Mouse (Mus musculus): Measurements from ENCODE around the gene Ppp1r14d. TPM values are rescaled to one million over a fixed set of nuclear protein-coding genes. Genes with fewer than 3 reads are reported as not detected.

The Ppp1r14d gene
- total RNA-seq, 4 experiments from 2014 or later: not detected

DNA sequence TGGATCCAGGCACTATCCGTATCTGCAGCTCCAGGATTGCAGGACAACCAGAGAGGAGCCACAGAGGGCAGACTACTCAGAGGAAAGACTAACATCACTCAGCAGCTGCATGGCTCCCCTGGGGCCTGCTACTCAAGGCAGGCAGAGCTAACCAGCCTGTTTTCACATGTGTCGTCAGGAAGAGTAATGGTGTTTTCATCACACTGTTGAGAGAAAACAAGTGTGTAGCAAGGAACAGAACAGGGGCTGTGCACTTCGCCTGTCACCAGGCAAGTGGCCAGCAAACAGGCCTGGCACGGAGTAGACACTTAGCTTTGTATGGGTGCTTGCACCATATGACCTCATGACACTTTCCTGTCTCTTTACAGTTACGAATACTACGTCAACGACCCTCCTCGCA lies 58.1 kb downstream of the Ppp1r14d start:
- no peak for DNase-seq

DNA sequence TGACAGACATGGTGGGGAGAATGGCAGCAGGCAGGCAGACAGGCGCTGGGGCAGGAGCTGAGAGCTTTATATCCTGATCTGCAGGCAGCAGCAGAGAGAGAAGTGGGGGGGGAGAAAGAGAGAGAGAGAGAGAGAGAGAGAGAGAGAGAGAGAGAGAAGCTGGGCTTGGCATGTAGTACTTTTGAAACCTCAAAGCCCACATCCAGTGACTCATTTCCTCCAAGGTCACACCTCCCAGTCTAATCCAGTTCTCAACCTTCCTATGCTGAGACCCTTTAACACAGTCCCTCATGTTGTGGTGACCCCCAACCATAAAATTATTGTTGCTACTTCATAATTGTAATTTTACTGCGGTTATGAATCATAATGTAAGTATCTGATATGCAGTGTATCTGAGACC lies 59.4 kb downstream of the Ppp1r14d start:
- DNase-seq: no peak

Other genes with a start within 250 kb of the Ppp1r14d start
- gene Ccdc32, start 200.5 kb downstream of the Ppp1r14d start, total RNA-seq (2022): 10 to 100 TPM; 22.5 to 26.5 (median 23.2) TPM
- gene Rpusd2, start 195.1 kb downstream of the Ppp1r14d start, total RNA-seq (2022): 1 to 10 TPM; 5.1 to 8.2 (median 7.2) TPM
- gene Knl1, start 182.8 kb downstream of the Ppp1r14d start, total RNA-seq (2022): 1 to 10 TPM in 2 of 4 experiments, under 1 TPM in 2; 0.46 to 1.0 (median 0.96) TPM
- 1 to 10 TPM; 1.1 to 2.2 (median 1.7) TPM for gene Rad51, start 117.1 kb downstream of the Ppp1r14d start, total RNA-seq (2022)
- 10 to 100 TPM; 47.8 to 60.9 (median 54.4) TPM for gene Rmdn3, start 72.9 kb downstream of the Ppp1r14d start, total RNA-seq (2022)
- gene Gchfr, start 62.1 kb downstream of the Ppp1r14d start, total RNA-seq (2022): 10 to 100 TPM in 2 of 4 experiments, 1 to 10 TPM in 2; 9.3 to 13.7 (median 10.9) TPM
- under 1 TPM; 0.09 to 0.28 (median 0.24) TPM for gene Gm14137, start 55.4 kb downstream of the Ppp1r14d start, total RNA-seq (2022)
- gene Zfyve19, start 21.3 kb downstream of the Ppp1r14d start, total RNA-seq (2022): 10 to 100 TPM; 26.6 to 52.4 (median 38.3) TPM
- 10 to 100 TPM; 16.5 to 24.6 (median 20.8) TPM for gene Dnajc17, start 21.1 kb downstream of the Ppp1r14d start, total RNA-seq (2022)
- gene Spint1, start 7.5 kb upstream of the Ppp1r14d start, total RNA-seq (2022): 1 to 10 TPM; 1.8 to 3.9 (median 2.6) TPM
- gene Rhov, start 41.4 kb upstream of the Ppp1r14d start, total RNA-seq (2022): 1 to 10 TPM in 3 of 4 experiments, under 1 TPM in 1; 0.61 to 2.9 (median 2.1) TPM
- gene Vps18, start 58.8 kb upstream of the Ppp1r14d start, total RNA-seq (2022): 10 to 100 TPM; 27.2 to 29.5 (median 27.7) TPM
- gene Dll4, start 95.9 kb upstream of the Ppp1r14d start, total RNA-seq (2022): 10 to 100 TPM; 11.5 to 18.6 (median 16.2) TPM
- gene Chac1, start 121.3 kb upstream of the Ppp1r14d start, total RNA-seq (2022): 1 to 10 TPM; 3.9 to 7.2 (median 4.9) TPM
- 10 to 100 TPM; 21.6 to 30.7 (median 23.7) TPM for gene Ino80, start 247.8 kb upstream of the Ppp1r14d start, total RNA-seq (2022)